Mouse (Mus musculus): ENCODE measurements around the gene Kctd20. TPM values are rescaled to one million over a fixed set of nuclear protein-coding genes. Genes with fewer than 3 reads are reported as not detected.
A peak's percentile ranks its signal among the peaks of the same experiment; 100 is the strongest.

Kctd20 gene
- polyA plus RNA-seq, 1 experiment, result 75.8 TPM

- TF ChIP-seq CTCF (IDR thresholded peaks at IDR 0.05; ENCODE audit: borderline replicate concordance, extremely low read depth, insufficient read depth, insufficient read length) (no peak), POLR2A (IDR thresholded peaks at IDR 0.05; ENCODE audit: borderline replicate concordance, extremely low read depth, insufficient read depth, insufficient read length, poor library complexity, severe bottlenecking) (no peak)
- no peak for DNase-seq (ENCODE audit: low read depth)
These were observed 30.7 kb upstream of the Kctd20 start for GRCm38 (mm10) chr17:28921086-28921485.

DNA sequence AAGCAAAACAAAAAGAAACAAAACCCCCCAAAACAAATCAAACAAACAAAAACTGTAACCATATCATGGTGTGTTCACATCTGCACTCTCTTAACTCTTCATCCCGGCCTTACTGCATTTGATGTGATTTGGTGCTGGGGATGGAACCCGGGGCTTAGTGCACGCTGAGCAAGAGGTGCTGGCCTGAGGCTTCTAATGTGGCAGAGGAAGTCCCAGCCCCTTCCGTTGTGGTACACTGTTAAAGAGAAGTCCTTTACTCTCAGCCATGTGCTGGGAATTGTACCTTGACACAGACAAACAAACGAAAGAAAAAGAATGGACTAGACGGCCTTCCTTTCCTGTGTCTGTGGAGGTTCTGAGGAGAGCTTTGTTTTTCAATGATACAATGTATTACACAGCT lies 29.7 kb upstream of the Kctd20 start:
- TF ChIP-seq POLR2A (IDR thresholded peaks at IDR 0.05; ENCODE audit: borderline replicate concordance, extremely low read depth, insufficient read depth, insufficient read length, poor library complexity, severe bottlenecking) (no peak), CTCF (IDR thresholded peaks at IDR 0.05; ENCODE audit: borderline replicate concordance, extremely low read depth, insufficient read depth, insufficient read length) (no peak)
- DNase-seq (ENCODE audit: low read depth), result no peak

GRCm38 (mm10) chr17:28924957-28925595 lies 26.7 kb upstream of the Kctd20 start:
- TF ChIP-seq POLR2A (IDR thresholded peaks at IDR 0.05; ENCODE audit: borderline replicate concordance, extremely low read depth, insufficient read depth, insufficient read length, poor library complexity, severe bottlenecking) (no peak), CTCF (IDR thresholded peaks at IDR 0.05; ENCODE audit: borderline replicate concordance, extremely low read depth, insufficient read depth, insufficient read length) (no peak)
- DNase-seq (ENCODE audit: low read depth), result no peak

DNA sequence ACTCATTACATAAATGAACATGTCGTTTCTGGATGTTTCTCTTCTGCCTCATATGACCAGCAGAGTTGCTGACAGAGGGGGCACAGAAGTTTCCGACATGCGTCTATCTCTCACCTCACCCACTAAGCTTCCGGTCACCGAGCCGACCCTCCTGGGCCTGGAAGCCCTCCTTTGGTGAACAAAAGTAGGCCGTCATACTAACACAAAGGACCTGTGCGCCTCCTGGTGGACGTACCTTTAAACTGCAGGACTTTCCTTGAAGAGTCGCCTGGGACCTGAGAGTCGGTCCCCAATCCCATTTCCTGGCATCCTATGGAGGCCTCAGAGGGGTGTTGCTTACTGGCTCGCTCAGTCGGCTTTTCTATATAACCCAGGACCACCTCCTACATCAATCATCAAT lies 25.4 kb upstream of the Kctd20 start:
- DNase-seq (ENCODE audit: low read depth), result peak; percentile 88
- TF ChIP-seq CTCF (IDR thresholded peaks at IDR 0.05; ENCODE audit: borderline replicate concordance, extremely low read depth, insufficient read depth, insufficient read length) (peak; percentile 88), POLR2A (IDR thresholded peaks at IDR 0.05; ENCODE audit: borderline replicate concordance, extremely low read depth, insufficient read depth, insufficient read length, poor library complexity, severe bottlenecking) (no peak)

DNA sequence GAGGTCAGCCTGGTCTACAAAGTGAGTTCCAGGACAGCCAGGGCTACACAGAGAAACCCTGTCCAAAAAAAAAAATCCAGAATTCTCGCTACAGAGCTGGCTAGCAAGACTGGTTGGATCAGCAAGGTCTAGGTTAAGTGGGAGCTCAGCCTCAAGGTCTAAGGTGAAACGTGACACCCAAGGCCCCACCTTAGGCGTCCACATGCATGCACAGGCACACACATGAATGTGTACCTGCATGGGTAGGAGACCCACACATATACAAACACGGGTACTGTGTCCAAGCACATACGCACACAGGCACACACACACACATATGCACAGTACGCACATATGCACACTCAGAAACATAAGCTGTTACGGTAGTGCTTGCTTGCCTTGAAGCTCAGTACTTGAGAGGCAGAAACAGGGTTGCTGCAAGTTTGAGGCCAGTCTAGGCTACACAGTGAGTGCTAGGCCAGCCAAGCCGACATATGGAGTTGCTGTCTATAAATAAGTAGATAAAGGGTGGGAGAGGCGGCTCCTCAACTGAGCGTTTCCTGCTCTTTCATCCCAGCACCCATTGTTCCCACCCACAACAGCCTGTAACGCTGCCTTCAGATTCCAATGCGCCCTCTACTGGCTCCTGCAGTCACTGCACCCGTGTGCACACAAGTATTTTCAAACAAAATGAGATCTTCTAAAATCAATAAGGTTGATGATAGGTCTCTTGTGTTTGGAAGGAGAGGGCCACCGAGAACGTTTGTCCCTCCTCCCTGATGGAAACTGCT lies 24.7 kb upstream of the Kctd20 start:
- TF ChIP-seq POLR2A (IDR thresholded peaks at IDR 0.05; ENCODE audit: borderline replicate concordance, extremely low read depth, insufficient read depth, insufficient read length, poor library complexity, severe bottlenecking) (no peak), CTCF (IDR thresholded peaks at IDR 0.05; ENCODE audit: borderline replicate concordance, extremely low read depth, insufficient read depth, insufficient read length) (peak; percentile 74)
- peak; percentile 65 for DNase-seq (ENCODE audit: low read depth)

GRCm38 (mm10) chr17:28928004-28928403 lies 23.7 kb upstream of the Kctd20 start:
- DNase-seq (ENCODE audit: low read depth), result no peak
- TF ChIP-seq POLR2A (IDR thresholded peaks at IDR 0.05; ENCODE audit: borderline replicate concordance, extremely low read depth, insufficient read depth, insufficient read length, poor library complexity, severe bottlenecking) (no peak), CTCF (IDR thresholded peaks at IDR 0.05; ENCODE audit: borderline replicate concordance, extremely low read depth, insufficient read depth, insufficient read length) (no peak)

GRCm38 (mm10) chr17:28929369-28929768 lies 22.4 kb upstream of the Kctd20 start:
- no peak for DNase-seq (ENCODE audit: low read depth)
- TF ChIP-seq POLR2A (IDR thresholded peaks at IDR 0.05; ENCODE audit: borderline replicate concordance, extremely low read depth, insufficient read depth, insufficient read length, poor library complexity, severe bottlenecking), result no peak
- no peak for TF ChIP-seq CTCF (IDR thresholded peaks at IDR 0.05; ENCODE audit: borderline replicate concordance, extremely low read depth, insufficient read depth, insufficient read length)

DNA sequence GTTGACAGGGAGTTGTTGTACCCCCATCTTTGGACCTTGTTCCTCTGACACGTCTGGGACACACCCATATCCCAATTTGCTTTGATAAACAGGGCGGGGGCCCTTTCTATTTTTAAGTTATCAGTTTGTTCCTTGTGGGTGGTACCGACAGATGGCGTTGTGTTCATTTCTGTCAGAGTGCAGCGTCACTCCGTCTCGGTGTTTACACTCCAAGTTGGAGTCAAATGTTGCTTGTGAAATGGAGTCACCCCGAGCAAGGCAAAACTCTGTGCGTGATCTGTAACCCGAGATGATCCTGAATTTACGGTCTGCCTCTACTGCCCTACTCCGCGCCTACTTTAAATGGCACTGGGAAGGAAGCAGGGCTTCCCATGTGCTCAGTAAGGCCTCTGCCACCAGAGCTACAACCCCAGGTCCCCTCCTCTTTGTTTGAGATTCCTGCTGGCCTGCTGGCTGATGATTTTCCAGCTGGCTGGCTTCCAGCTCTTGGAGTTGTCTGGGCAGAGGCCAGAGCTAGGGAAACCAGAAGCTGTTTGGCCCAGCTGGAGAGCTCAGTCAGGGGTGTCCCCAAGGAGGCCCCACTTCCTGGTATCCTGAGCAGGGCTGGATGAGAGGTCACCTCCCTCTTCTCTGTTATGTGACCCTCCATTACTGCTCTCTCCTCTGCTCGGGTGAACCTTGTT lies 21.2 kb upstream of the Kctd20 start:
- peak; percentile 87 for DNase-seq (ENCODE audit: low read depth)
- TF ChIP-seq POLR2A (IDR thresholded peaks at IDR 0.05; ENCODE audit: borderline replicate concordance, extremely low read depth, insufficient read depth, insufficient read length, poor library complexity, severe bottlenecking) (no peak), CTCF (IDR thresholded peaks at IDR 0.05; ENCODE audit: borderline replicate concordance, extremely low read depth, insufficient read depth, insufficient read length) (peak; percentile 23; the same call in 1 of the 2 replicates)

DNA sequence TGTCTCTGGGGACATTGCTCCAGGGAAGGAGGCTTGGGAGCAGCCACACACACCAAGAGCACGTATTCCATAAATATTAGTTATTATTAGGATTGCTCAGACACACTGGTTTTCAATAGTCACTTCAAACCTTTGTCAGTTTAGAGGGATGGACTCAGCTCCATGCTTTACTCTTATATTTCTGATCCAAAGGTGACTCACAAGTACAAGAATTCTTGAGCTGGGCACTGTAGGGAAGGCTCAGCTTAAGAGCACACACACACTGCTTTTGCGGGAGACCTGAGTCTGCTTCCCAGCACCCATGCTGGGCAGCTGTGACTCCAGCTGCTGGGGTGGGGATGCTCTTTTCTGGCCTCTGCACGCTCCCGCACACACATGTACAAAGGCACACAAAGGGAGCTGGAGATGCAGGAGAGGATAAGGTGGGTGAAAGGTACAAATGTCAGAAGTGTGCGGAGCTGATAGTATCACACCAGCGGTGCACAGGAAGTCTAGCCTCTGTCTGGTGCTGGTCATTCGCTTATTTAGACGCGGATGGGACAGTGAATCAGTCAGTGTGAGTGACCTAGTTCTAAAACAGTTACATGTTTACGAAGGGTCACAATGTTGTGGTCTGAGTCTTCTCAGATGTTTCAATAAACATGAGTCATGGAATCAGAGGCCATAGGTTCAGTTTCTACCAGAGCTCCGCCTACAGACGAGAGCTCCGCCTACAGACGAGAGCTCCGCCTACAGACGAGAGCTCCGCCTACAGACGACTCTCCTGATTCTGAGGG lies 20.1 kb upstream of the Kctd20 start:
- DNase-seq (ENCODE audit: low read depth), result no peak
- no peak for TF ChIP-seq CTCF (IDR thresholded peaks at IDR 0.05; ENCODE audit: borderline replicate concordance, extremely low read depth, insufficient read depth, insufficient read length)
- TF ChIP-seq POLR2A (IDR thresholded peaks at IDR 0.05; ENCODE audit: borderline replicate concordance, extremely low read depth, insufficient read depth, insufficient read length, poor library complexity, severe bottlenecking), result no peak

DNA sequence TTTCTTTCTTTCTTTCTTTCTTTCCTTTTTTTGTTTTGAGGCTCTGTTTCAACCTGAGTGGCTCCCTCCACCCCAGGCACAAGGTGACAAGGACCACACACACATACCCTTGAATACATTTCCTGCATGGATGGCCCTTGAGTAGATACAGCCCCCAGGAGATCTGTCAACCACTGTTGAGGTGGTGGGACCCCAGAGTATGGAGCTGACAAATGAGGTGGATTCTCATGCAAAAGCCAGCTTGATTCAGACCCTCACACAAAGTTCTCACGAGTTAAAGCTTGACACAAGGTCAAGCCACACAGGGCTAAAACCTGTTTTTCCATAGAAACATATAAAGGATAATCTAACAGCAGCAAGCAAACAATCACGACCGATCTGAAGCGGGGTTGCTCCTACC lies 19.5 kb upstream of the Kctd20 start:
- no peak for TF ChIP-seq POLR2A (IDR thresholded peaks at IDR 0.05; ENCODE audit: borderline replicate concordance, extremely low read depth, insufficient read depth, insufficient read length, poor library complexity, severe bottlenecking)
- TF ChIP-seq CTCF (IDR thresholded peaks at IDR 0.05; ENCODE audit: borderline replicate concordance, extremely low read depth, insufficient read depth, insufficient read length), result no peak
- DNase-seq (ENCODE audit: low read depth), result no peak

Measured in brain, embryonic 14.5 days (tissue).